Mouse (Mus musculus): ENCODE results near the gene Nfib. TPM values are rescaled to one million over a fixed set of nuclear protein-coding genes. Genes with fewer than 3 reads are reported as not detected.

Nfib gene
- total RNA-seq, 2 experiments from 2014 or later, result 136 to 138 TPM

DNA sequence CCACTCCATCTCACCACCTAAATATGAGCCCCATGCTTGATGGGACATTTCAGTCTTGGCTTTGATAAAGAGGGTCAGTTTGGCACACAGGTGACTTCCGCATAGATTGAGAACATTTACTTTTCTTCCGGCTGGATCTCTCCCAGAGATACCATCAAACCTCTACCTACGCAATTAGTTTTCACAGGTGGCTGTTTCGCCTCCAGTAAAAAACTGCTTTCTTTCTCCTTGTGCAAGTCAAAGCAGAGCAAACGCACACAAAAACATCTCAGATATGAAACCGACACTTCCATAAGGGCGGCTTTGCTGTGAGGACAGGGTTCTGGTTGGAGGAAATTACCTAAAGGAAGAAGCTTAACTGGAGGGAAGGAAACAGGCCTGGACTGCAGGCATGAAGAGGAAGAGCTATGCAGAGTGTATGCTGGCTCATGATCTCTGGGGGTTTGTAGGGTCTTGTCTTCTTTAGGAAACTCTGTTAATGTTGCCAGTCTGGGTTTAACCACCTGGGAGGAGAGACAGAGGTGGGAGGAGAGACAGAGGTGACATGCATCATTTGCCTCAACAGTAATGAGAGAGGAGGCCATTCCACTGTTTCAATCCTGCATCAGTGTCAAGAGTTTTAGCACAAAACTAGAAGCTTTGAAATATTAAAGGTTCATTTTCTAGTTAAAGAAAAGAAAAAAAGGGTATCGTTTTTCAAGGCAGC is 249.8 kb downstream of the Nfib start:
- no peak for DNase-seq
- intact Hi-C loops (cut with DNase I), result no loop called here

GRCm38 (mm10) chr4:82454989-82455388 is 250.6 kb downstream of the Nfib start:
- no peak for DNase-seq
- intact Hi-C loops (cut with DNase I), result no loop called here

GRCm38 (mm10) chr4:82453341-82453740 is 252.2 kb downstream of the Nfib start:
- DNase-seq, result no peak
- intact Hi-C loops (cut with DNase I), result no loop called here

GRCm38 (mm10) chr4:82452905-82453304 is 252.6 kb downstream of the Nfib start:
- intact Hi-C loops (cut with DNase I), result no loop called here
- DNase-seq, result no peak

GRCm38 (mm10) chr4:82447061-82447671 is 258.4 kb downstream of the Nfib start:
- DNase-seq, result peak; percentile 88 to 95
- intact Hi-C loops (cut with DNase I), result loop anchor here (2.0 kb wide), 1 partner anchor 50 kb away; no protein-coding TSS in a partner anchor

GRCm38 (mm10) chr4:82444078-82444477 is 261.5 kb downstream of the Nfib start:
- intact Hi-C loops (cut with DNase I), result no loop called here
- no peak for DNase-seq

- intact Hi-C loops (cut with DNase I), result no loop called here
- DNase-seq, result no peak
Observed at GRCm38 (mm10) chr4:82443441-82443840, 262.1 kb downstream of the Nfib start.

- no peak for DNase-seq
- intact Hi-C loops (cut with DNase I), result no loop called here
Observed at GRCm38 (mm10) chr4:82443003-82443402, 262.5 kb downstream of the Nfib start.

GRCm38 (mm10) chr4:82440606-82441005 is 264.9 kb downstream of the Nfib start:
- intact Hi-C loops (cut with DNase I), result no loop called here
- no peak for DNase-seq

GRCm38 (mm10) chr4:82439813-82440212 is 265.7 kb downstream of the Nfib start:
- intact Hi-C loops (cut with DNase I), result no loop called here

DNA sequence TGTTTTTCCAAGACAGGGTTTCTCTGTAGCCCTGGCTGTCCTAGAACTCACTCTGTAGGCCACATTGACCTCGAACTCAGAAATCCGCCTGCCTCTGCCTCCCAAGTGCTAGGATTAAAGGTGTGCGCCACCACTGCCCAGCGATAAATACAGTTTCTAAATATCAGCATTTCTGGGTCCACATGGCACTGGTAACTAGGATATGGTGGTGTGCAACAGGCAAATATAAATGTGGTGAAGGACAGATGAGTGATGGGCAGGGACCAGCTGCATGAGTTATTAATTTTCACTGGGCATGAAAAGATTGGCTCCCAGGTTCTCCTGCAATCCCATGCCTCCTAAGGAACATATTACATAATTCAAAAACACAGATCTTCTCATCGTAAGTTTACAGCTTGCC is 266.9 kb downstream of the Nfib start:
- intact Hi-C loops (cut with DNase I), result no loop called here
- no peak for DNase-seq

More at GRCm38 (mm10) chr4:82439813-82440212, 265.7 kb downstream of the Nfib start:
- no peak for DNase-seq

GRCm38 (mm10) chr4:82437533-82438318 is 267.8 kb downstream of the Nfib start:
- no peak for DNase-seq
- intact Hi-C loops (cut with DNase I), result no loop called here

GRCm38 (mm10) chr4:82436656-82437055 is 268.9 kb downstream of the Nfib start:
- intact Hi-C loops (cut with DNase I), result no loop called here
- no peak for DNase-seq

GRCm38 (mm10) chr4:82435716-82436115 is 269.8 kb downstream of the Nfib start:
- DNase-seq, result peak; percentile 49 to 57
- intact Hi-C loops (cut with DNase I), result no loop called here

GRCm38 (mm10) chr4:82433926-82434705 is 271.4 kb downstream of the Nfib start:
- DNase-seq, result no peak
- intact Hi-C loops (cut with DNase I), result loop anchor here (2.0 kb wide), 1 partner anchor 29 kb away; no protein-coding TSS in a partner anchor

DNA sequence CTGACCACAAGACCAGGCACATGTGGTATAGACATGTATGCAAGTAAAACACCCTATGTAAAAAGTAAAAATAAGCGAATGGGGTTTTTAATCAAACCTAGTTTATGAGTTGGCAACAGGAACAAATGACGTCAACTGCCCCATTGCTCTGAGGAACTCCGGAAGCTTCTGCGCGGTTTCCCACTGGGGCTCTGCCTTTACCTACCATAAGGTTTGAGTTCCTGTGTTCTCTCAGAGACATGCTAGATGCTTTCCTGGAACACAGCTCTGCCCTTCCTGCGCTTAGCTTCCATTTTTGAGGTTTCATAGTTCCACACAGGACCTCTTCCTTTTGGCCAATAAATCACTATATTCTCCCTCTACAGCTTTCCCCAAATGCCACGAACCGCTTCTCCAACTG is 273.7 kb downstream of the Nfib start:
- intact Hi-C loops (cut with DNase I), result loop anchor here (2.0 kb wide), 1 partner anchor 27 kb away; no protein-coding TSS in a partner anchor
- no peak for DNase-seq

DNA sequence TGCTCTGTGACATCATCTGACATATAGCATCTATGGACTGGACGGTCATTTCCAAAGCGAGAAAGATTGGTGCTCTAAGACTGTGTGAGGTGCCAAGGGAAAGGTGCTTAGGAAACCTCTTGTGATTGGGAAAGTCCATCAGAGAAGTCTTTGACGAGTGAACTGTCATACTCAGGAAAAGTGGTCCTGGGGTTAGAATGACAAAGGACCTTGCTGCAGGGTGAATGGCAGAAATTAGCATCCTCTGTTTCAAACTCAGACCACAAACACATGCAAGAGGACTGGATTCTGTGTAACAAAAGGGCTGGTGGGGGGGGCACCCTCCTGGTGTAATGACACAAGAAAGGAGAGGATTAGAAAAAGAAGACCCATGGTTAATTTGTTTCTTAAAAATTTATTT is 274.7 kb downstream of the Nfib start:
- no peak for DNase-seq
- intact Hi-C loops (cut with DNase I), result no loop called here

- intact Hi-C loops (cut with DNase I), result no loop called here
Observed at GRCm38 (mm10) chr4:82426224-82426623, 279.3 kb downstream of the Nfib start.

DNA sequence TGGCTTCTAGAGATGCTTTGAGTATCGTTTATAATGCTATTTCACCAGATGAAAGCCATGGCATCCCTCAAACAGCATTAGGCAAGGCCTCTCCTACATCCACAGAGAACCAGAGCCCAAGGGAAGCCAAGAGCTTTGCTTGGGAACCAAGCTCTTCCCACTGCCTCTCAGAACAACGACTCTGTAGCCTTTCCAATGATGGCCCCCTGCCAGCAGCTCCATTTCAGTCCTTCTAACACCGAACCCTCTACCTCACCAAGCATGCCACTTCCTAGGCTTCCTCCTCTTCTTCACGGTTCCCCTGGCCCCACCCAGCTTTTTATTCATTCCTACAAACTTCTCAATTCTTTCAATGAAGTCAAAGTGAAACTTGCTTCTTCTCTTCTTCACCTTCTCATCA is 287.3 kb downstream of the Nfib start:
- peak; percentile 46 to 48 for DNase-seq
- intact Hi-C loops (cut with DNase I), result no loop called here

More at GRCm38 (mm10) chr4:82426224-82426623, 279.3 kb downstream of the Nfib start:
- DNase-seq, result no peak

GRCm38 (mm10) chr4:82415817-82416216 is 289.7 kb downstream of the Nfib start:
- intact Hi-C loops (cut with DNase I), result no loop called here
- DNase-seq, result peak in 1 of 2 experiments; percentile 52

Data from heart, postnatal 14 days (tissue).